Mouse (Mus musculus): ENCODE data around the gene Aurkb.

- no peak for TF ChIP-seq HCFC1 (IDR thresholded peaks at IDR 0.05; ENCODE audit: borderline replicate concordance, insufficient read depth, low read length)
- no peak for TF ChIP-seq CHD2 (IDR thresholded peaks at IDR 0.05; ENCODE audit: low read depth, low read length)
- no peak for TF ChIP-seq ZC3H11A (IDR thresholded peaks at IDR 0.05; ENCODE audit: borderline replicate concordance, low read depth, low read length)
- TF ChIP-seq MAFK (IDR thresholded peaks at IDR 0.05; ENCODE audit: insufficient read depth, low read depth, low read length) = no peak
These were observed 11.9 kb upstream of the Aurkb start for GRCm38 (mm10) chr11:69033552-69033951.
